Mouse (Mus musculus) layer of hippocampus, adult 2 months (tissue): ENCODE results near the gene Epn1. TPM values are rescaled to one million over a fixed set of nuclear protein-coding genes. Genes with fewer than 3 reads are reported as not detected.
"Not testable (repeated sequence)": the region's sequence is repeated elsewhere in the genome, so short reads cannot be mapped to it uniquely, and the experiment has no call there.

Experiments
- DNase-seq, 2 experiments: peaks; one replicate each; pipeline ENCODE4 v3.0.0; 2022; ENCODE audit warnings: low spot score in 2 of 2
- H3K27ac ChIP-seq: fragments of 200-600 bp; 2 replicates; pipeline ENCODE4 v1.8.1; 2022
- H3K4me3 ChIP-seq: fragments of 200-600 bp; 2 replicates; pipeline ENCODE4 v1.8.1; 2022; ENCODE audit warnings: mild to moderate bottlenecking
- CTCF ChIP-seq: fragments of 200-600 bp; conservative IDR thresholded peaks from 2 replicates; pipeline ENCODE4 v1.8.1; 2022; ENCODE audit warnings: antibody characterized with exemption, mild to moderate bottlenecking, moderate library complexity
- total RNA-seq, 2 experiments: library from RNA; stranded (reverse); gene quantifications; 2 replicates each; pipeline ENCODE4 v1.2.3; 2021

The Epn1 gene
- total RNA-seq, 2 experiments from 2014 or later: 540 to 559 TPM

- peak; percentile 91 to 93 for DNase-seq
- TF ChIP-seq CTCF: no peak
- Histone ChIP-seq H3K27ac (peak within 1 kb of the TSS; percentile 100), H3K4me3 (peak within 1 kb of the TSS; percentile 79)
Measured at GRCm38 (mm10) chr7:5061774-5062359, 18.2 kb upstream of the Epn1 start, which contains the start of gene U2af2. Gene U2af2 (plus strand): TSS chr7:5062143.

DNA sequence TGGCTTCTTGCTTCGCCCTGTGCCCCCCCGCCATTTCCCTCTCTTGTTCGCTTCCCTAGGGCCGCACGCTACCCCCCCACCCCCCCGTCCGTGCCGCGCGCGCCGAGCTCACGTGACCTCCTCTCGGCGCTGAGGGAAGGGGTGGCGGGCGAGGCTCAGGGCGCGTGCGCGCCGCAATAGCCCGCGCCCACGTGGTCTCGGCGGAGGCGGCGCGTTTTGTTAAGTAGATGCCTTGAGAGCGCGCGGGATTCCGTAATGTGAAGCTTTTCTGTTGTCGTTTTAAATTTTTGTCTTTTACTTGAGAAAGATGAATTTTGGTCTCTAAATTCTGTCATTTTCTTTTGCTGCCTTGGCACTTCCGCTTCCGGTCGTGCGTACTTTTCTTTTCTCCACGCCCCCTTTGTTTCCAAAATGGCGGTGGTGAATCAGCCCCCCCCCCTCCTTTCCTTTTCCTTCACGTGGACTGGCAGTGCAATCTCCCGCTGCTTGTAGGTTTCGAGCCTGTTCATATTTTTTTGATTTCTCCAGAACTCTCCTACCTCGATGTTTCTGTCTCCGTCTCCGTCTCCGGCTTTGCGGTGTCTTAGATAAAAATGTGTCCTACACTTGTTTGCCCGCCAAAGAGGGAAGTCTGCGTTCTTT, 17.6 kb upstream of the Epn1 start:
- Histone ChIP-seq H3K4me3 (peak overlapping the region; percentile 79), H3K27ac (peak overlapping the region; percentile 100)
- TF ChIP-seq CTCF: no peak
- peak in 1 of 2 experiments; percentile 66 for DNase-seq

DNA sequence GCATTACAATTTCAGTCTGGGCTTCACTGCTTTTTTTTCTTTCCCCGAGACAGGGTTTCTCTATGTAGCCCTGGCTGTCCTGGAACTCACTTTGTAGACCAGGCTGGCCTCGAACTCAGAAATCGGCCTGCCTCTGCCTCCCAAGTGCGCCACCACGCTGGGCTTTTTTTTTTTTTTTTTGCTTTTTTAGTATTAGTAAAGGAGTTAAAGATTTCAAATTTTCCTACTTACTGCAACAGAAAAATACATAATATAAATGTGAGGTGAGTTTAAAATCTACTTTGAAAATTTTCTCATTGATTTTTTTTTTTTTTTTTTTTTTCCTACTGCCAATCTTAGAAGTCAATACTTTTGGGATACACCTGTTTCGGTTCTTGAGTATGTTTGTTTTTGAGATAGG, 15.1 kb upstream of the Epn1 start:
- H3K4me3 ChIP-seq: no peak overlapping the region
- H3K27ac ChIP-seq: no peak overlapping the region
- TF ChIP-seq CTCF: no peak
- DNase-seq: no peak

GRCm38 (mm10) chr7:5073586-5073985, 6.4 kb upstream of the Epn1 start:
- DNase-seq: no peak
- no peak for TF ChIP-seq CTCF
- Histone ChIP-seq H3K4me3 (no peak overlapping the region), H3K27ac (no peak overlapping the region)

DNA sequence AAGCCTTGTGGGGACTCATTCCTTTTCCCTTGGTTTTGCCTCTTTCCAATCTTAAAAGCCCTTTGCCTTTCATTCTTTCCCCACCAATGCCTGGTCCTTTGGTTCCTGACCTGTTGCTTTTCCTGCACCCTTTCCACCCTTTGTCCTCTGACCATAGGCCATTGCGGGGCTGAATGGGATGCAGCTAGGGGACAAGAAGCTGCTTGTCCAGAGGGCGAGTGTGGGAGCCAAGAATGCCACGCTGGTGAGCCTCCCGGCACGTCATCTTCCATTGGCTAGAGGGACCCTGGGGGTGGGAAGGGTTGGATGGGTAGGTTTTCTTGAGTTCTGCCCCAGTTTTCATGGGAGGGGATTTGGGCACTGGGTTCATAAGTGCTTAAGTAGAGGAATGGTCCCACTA, 5.1 kb upstream of the Epn1 start:
- no peak for TF ChIP-seq CTCF
- H3K4me3 ChIP-seq: no peak overlapping the region
- no peak overlapping the region for H3K27ac ChIP-seq
- DNase-seq: no peak

- H3K27ac ChIP-seq: no peak overlapping the region
- TF ChIP-seq CTCF: no peak
- H3K4me3 ChIP-seq: no peak overlapping the region
- DNase-seq: no peak
Measured at GRCm38 (mm10) chr7:5076931-5077330, 3.1 kb upstream of the Epn1 start.

GRCm38 (mm10) chr7:5079365-5080009, 548 bp upstream of the Epn1 start:
- Histone ChIP-seq H3K27ac (peak overlapping the region; percentile 93), H3K4me3 (peak overlapping the region; percentile 83)
- not testable (repeated sequence) for DNase-seq

- no peak for DNase-seq
- TF ChIP-seq CTCF: no peak
- Histone ChIP-seq H3K27ac (peak overlapping the region; percentile 93), H3K4me3 (peak overlapping the region; percentile 83)
Measured at GRCm38 (mm10) chr7:5080815-5081214, 780 bp downstream of the Epn1 start.

DNA sequence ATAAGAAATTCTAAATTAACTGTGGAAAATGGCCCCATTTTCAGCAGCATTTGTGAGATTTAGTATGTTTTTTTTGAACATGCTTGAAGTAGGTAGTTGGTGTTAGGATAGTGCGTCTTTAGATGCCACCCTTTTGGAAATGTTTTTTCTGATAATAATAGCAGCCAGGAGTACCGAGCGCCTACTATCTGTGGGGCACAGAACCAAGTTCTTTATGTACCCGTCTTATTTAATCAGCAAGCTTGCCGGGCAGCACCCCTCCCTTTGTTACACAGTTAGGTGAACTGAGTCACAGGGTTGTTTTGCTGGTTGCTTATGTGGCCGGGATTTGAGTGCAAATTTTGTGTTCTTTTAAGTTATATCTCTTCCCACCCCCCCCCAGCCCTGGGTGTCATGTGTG, 1.2 kb downstream of the Epn1 start:
- Histone ChIP-seq H3K4me3 (peak overlapping the region; percentile 83), H3K27ac (peak overlapping the region; percentile 93)
- peak; percentile 45 for TF ChIP-seq CTCF
- DNase-seq: no peak

- 0 out of 2 replicates have a peak overlapping the region, but pooled peaks have one; percentile 1 for H3K27ac ChIP-seq
- DNase-seq: no peak
- no peak for TF ChIP-seq CTCF
- H3K4me3 ChIP-seq: peak overlapping the region; percentile 83
Measured at GRCm38 (mm10) chr7:5081939-5082338, 1.9 kb downstream of the Epn1 start.

DNA sequence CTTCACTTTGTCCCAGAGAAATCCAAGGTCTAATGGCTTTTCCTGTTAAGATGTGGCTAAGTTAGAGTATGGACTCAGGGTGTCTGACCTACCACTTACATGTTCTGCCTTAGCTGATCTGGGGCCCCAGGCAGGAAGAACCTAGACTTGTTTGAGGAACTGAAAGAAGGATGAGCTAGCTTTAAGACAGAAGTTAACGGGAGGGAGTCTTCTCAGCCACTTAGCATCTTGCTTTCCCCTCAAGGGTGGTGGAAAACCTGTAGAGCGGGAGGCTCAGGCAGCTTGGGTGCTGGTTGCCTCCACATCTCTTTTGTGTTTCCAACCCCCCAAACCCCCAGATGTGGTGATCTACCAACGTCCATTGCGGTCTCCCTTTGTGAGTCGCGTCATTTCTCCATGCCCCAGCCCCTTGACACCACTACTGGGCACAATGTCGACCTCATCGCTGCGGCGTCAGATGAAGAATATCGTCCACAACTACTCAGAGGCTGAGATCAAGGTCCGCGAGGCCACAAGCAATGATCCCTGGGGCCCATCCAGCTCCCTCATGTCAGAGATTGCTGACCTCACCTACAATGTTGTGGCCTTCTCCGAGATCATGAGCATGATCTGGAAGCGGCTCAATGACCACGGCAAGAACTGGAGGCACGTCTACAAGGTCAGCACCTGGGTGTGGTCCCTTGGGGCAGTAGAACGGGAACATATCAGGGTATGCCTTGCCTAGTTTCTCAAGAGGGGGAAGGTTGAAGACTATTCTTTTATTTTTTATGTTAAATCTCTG, 3.5 kb downstream of the Epn1 start:
- H3K4me3 ChIP-seq: no peak overlapping the region
- no peak for DNase-seq
- no peak overlapping the region for H3K27ac ChIP-seq
- no peak for TF ChIP-seq CTCF

GRCm38 (mm10) chr7:5085512-5085911, 5.5 kb downstream of the Epn1 start:
- Histone ChIP-seq H3K27ac (no peak overlapping the region), H3K4me3 (no peak overlapping the region)
- no peak for TF ChIP-seq CTCF
- no peak for DNase-seq

- Histone ChIP-seq H3K27ac (0 out of 2 replicates have a peak overlapping the region, but pooled peaks have one; percentile 2), H3K4me3 (no peak overlapping the region)
- no peak for TF ChIP-seq CTCF
- no peak for DNase-seq
Measured at GRCm38 (mm10) chr7:5086921-5087440, 6.9 kb downstream of the Epn1 start.
